Mouse (Mus musculus): ENCODE data around the gene Etl4.

DNA sequence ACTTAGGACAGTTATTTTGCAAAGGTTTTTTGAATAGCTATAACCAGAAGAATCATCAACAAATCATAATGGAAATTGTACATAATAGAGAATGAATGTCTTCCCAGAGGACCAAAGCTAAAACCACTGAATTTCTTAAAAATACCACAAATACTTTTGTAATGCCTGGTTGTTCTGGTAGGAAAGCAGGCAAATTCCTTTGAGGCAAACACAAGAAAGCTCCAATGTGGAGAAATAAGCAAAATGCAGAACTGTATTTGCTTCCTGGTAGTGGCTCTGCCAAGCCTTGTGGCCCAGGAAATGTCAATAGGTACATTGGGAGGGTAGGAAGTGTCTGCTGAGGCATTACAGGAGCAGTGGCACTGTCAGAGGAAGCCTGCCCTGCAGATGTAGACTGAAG lies 443.2 kb downstream of the Etl4 start:
- TF ChIP-seq CTCF (IDR thresholded peaks at IDR 0.05; ENCODE audit: low read depth, low read length) (no peak), POLR2A (IDR thresholded peaks at IDR 0.05; ENCODE audit: insufficient read depth, low read length) (no peak)
